Mouse (Mus musculus) naive thymus-derived CD4-positive, alpha-beta T cell, adult 2 months (primary cell): ENCODE measurements at regions not wholly inside any gene's neighbourhood (a gene's known extent, or its start where the extent isn't known, plus 50 kb on each side); places are given as distances from the start of the nearest gene placed in this dataset.
A peak's percentile ranks its signal among the peaks of the same experiment; 100 is the strongest.

Source experiments
- DNase-seq: peaks from one replicate; pipeline ENCODE4 v3.0.0-alpha.2; 2011; ENCODE audit warnings: low read depth

GRCm38 (mm10) chr2:178542032-178542431 lies 111.7 kb downstream of the Cdh26 start:
- peak; percentile 50 for DNase-seq

- no peak for DNase-seq
Measured at GRCm38 (mm10) chr2:178544411-178544810, 114.1 kb downstream of the Cdh26 start.

GRCm38 (mm10) chr2:178545601-178546352 lies 115.4 kb downstream of the Cdh26 start:
- DNase-seq, result no peak

GRCm38 (mm10) chr2:178546353-178546720 lies 116.0 kb downstream of the Cdh26 start:
- no peak for DNase-seq

GRCm38 (mm10) chr2:178546888-178547287 lies 116.6 kb downstream of the Cdh26 start:
- DNase-seq, result no peak

- no peak for DNase-seq
Measured at GRCm38 (mm10) chr2:178548937-178549336, 118.6 kb downstream of the Cdh26 start.

GRCm38 (mm10) chr2:178553736-178554135 lies 123.4 kb downstream of the Cdh26 start:
- no peak for DNase-seq

GRCm38 (mm10) chr2:178555692-178556340 lies 125.5 kb downstream of the Cdh26 start:
- no peak for DNase-seq

GRCm38 (mm10) chr2:178557934-178558333 lies 127.6 kb downstream of the Cdh26 start:
- DNase-seq, result no peak

- DNase-seq, result no peak
Measured at GRCm38 (mm10) chr2:178563287-178563686, 133.0 kb downstream of the Cdh26 start.

- DNase-seq, result no peak
Measured at GRCm38 (mm10) chr2:178565368-178565818, 135.1 kb downstream of the Cdh26 start.

GRCm38 (mm10) chr2:178567493-178567892 lies 137.2 kb downstream of the Cdh26 start:
- DNase-seq, result no peak

- DNase-seq, result no peak
Measured at GRCm38 (mm10) chr2:178572301-178572700, 142.0 kb downstream of the Cdh26 start.

GRCm38 (mm10) chr2:178574859-178575258 lies 144.5 kb downstream of the Cdh26 start:
- peak; percentile 40 for DNase-seq

GRCm38 (mm10) chr2:178575403-178575802 lies 145.1 kb downstream of the Cdh26 start:
- no peak for DNase-seq

GRCm38 (mm10) chr2:178576067-178576466 lies 145.7 kb downstream of the Cdh26 start:
- DNase-seq, result no peak

- no peak for DNase-seq
Measured at GRCm38 (mm10) chr2:178579571-178579970, 149.2 kb downstream of the Cdh26 start.

GRCm38 (mm10) chr2:178581306-178581705 lies 151.0 kb downstream of the Cdh26 start:
- DNase-seq, result no peak

- no peak for DNase-seq
Measured at GRCm38 (mm10) chr2:178584970-178585566, 154.7 kb downstream of the Cdh26 start.

GRCm38 (mm10) chr2:178587134-178587636 lies 156.9 kb downstream of the Cdh26 start:
- no peak for DNase-seq

GRCm38 (mm10) chr2:178593743-178594142 lies 163.4 kb downstream of the Cdh26 start:
- DNase-seq, result no peak

- DNase-seq, result no peak
Measured at GRCm38 (mm10) chr2:178594177-178594576, 163.8 kb downstream of the Cdh26 start.
